Mouse (Mus musculus) c-Kit-positive CD71-positive TER-119-negative erythroid progenitor cells, embryonic 14.5 days (primary cell): ENCODE measurements at regions not wholly inside any gene's neighbourhood (a gene's known extent, or its start where the extent isn't known, plus 50 kb on each side); places are given as distances from the start of the nearest gene placed in this dataset.

Experiments used
- DNase-seq: peaks from one replicate; pipeline ENCODE4 v3.0.0-alpha.2; 2013; ENCODE audit warnings: low read depth

DNA sequence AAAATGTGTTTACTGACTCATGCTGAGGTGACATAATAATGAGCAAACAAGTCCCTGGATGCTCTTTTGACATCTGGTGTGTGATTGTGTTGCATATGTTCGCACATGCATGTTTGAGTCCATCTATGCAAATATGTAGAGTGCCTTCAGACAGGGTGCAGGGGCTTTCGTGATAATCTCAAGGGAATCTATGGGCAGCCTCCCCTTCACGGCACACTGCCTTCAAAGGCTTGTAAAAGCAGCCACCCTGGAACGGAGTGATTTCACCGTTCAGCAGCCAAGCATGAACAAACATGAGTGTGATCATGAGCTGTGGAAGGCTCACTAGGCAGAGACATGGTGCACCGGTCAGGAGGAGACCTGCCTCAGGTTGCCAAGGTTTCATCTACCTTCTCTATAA, 57.1 kb upstream of the Mbip start:
- DNase-seq = no peak

DNA sequence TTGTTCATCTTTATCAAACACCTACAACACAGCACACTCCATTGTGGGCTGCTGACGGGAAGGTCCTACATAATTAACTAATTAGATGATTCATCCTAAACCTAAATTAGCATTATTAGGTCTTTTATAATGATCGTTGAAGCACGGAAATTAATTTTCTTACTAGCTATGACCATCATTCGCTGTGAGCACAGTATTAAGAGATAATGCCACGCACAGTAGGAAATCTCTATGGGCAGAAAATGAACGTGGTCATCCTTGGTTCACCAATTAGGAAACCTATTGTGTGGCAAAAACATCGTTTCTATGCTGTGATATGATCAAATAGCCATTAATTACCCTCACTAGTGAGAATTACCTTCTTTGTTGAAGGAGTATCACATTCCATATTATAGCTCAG, 56.4 kb upstream of the Mbip start:
- no peak for DNase-seq
